Mouse (Mus musculus): ENCODE measurements around the gene Clec16a.

DNA sequence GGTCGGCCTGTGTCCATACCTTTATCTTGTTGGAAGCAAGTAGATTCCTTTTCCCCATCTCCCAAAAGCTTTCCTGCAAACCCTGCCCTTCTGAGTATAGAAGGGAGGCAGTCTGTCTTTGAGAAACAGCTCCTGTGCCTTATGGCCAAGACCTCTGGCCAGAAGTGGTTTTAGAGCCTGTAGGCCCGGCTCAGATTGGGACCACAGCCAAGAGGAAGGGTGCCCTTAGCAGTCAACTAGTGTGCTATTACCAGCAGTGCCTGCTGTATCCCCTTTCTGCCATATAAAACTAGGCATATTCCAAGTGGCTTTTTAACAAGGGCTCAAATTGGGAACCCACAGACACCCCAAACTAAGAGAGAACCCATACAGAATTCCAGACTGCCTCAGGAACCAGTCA lies 190.6 kb downstream of the Clec16a start:
- TF ChIP-seq CTCF (IDR thresholded peaks at IDR 0.05; ENCODE audit: low read depth) (no peak), EP300 (IDR thresholded peaks at IDR 0.05; ENCODE audit: low read depth) (no peak)

All from liver, embryonic 14.5 days (tissue).